Mouse (Mus musculus): ENCODE results near the gene Nudt1.

The Nudt1 gene

DNA sequence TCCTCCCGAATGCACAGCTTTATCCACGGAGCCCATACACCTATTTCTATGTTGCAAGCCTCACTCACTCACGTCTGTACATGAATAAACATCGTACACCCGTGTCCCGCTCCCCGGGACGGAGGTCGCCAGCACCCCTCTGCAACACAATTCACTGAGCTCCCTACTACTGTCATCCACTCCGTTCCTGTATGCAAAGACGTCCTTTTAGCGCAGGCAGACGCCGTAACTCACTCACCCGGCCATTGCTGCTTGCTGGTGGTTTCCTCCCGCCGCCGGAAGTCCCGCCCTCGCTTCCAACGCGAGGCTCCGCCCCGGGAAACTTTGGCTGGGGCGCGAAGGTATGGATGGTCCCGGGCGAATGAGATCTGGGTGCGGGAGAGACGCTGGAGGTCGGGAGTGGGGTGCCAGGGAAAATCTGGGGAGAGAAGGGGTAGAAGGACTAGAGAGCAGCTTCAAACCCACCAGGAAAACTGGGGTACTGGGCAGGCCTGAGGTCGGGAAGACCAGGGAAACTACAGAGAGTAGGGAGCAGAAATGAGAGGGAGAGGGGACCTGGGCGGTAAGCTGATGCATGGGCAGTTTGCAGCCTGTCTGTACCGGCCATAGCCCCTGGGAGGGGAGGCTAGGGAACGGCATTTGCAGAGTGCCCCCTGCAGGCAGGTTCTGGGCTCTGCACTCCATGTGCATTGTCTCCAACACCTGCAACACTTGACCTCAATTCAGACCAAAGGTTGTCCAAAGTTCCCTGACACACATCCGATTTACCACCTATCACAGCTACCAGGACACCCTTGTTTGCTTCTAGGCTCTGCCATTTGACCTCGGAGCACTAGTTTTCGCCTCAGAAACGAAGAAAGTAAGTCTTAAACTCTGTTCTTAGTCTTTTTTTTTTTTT is 10.4 kb downstream of the Nudt1 start, which contains the start of gene Mrm2:
Mrm2 (minus strand) TSS at position 284 of the 898 bp plus-strand sequence.
- POLR2A ChIA-PET, result interaction anchor here (0.6 to 4.0 kb wide), 40 partner anchors 8 to 1270 kb away, joined by 3 to 31 read pairs (median 4); partner anchors contain the start of genes Mad1l1 (in 3 of the 4), Nudt1 (in 3 of the 4), Eif3b (in 2 of the 4) and Snx8 (in 2 of the 4)
- CTCF ChIA-PET, result interaction anchor here (0.5 to 3.2 kb wide), 19 partner anchors 9 to 1994 kb away, joined by 3 to 14 read pairs (median 4); partner anchors contain the start of genes Mad1l1 (in 1 of the 4), Nudt1 (in 1 of the 4) and Snx8 (in 1 of the 4)

- ChIA-PET CTCF (interaction anchor here (0.5 to 3.2 kb wide), 18 partner anchors 9 to 1993 kb away, joined by 3 to 14 read pairs (median 4); partner anchors contain the start of genes Ints1 (in 1 of the 4), Mad1l1 (in 1 of the 4) and Nudt1 (in 1 of the 4)), POLR2A (interaction anchor here (0.6 to 4.0 kb wide), 42 partner anchors 9 to 1820 kb away, joined by 3 to 31 read pairs (median 4); partner anchors contain the start of genes Mad1l1 (in 3 of the 4), Nudt1 (in 3 of the 4), Eif3b (in 2 of the 4) and Snx8 (in 2 of the 4))
Observed at GRCm38 (mm10) chr5:140332519-140332918, 11.1 kb downstream of the Nudt1 start.

GRCm38 (mm10) chr5:140333631-140334030 is 12.2 kb downstream of the Nudt1 start:
- POLR2A ChIA-PET, result interaction anchor here (0.8 to 4.0 kb wide), 14 partner anchors 8 to 504 kb away, joined by 3 to 31 read pairs (median 6); partner anchors contain the start of genes Eif3b (in 2 of the 4), Mad1l1 (in 1 of the 4), Nudt1 (in 1 of the 4) and Snx8 (in 1 of the 4)
- CTCF ChIA-PET, result interaction anchor here (0.5 to 3.2 kb wide), 16 partner anchors 8 to 1155 kb away, joined by 3 to 14 read pairs (median 4); partner anchors contain the start of genes Ints1 (in 1 of the 4), Mad1l1 (in 1 of the 4) and Nudt1 (in 1 of the 4)

DNA sequence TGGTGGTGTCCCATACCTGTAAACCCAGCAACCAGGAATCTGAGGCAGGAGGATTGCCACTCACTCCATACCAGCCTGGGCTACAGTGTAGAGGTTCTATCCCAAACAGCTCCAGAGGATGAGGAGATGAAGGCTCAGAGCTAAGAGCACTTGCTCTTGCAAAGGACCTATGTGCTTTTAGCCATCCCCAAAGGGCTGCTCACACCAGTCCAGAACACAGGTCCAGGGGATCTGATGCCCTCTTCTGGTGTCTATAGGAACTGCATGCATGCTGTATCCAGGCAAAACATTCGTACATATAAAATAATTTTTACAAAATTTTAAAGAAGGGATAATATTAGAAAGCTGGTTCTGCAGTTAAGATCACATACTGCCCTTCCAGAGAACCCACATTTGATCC is 15.2 kb downstream of the Nudt1 start:
- ChIA-PET POLR2A (interaction anchor here in 2 of 4 experiments (0.6 to 2.2 kb wide), 12 partner anchors 11 to 179 kb away, joined by 3 to 9 read pairs (median 4); partner anchors contain the start of genes Eif3b (in 1 of the 2), Gm4869 (in 1 of the 2), Mad1l1 (in 1 of the 2) and Nudt1 (in 1 of the 2)), CTCF (interaction anchor here in 3 of 4 experiments (0.6 to 1.6 kb wide), 11 partner anchors 9 to 516 kb away, joined by 3 to 6 read pairs (median 3); no protein-coding TSS in a partner anchor)

DNA sequence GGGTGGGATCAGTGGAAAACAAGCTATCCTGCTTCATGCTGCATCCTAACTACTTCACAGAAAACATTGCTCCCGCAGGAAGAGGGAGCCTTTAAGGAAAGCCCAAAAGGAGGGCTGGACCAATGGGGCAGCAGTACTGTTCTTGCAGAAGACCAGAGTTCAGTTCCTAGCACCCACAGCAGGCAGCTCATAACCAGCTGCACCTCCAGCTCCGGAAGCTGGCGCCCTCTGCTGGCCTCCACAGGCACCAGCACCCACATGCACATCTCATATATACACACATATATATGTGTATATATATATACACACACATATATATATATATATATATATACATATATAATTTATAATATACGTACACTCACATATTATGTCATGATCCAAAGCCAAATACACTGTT is 17.3 kb downstream of the Nudt1 start:
- CTCF ChIA-PET, result interaction anchor here in 3 of 4 experiments (0.6 to 1.4 kb wide), 7 partner anchors 10 to 500 kb away, joined by 3 to 4 read pairs (median 3); no protein-coding TSS in a partner anchor
- POLR2A ChIA-PET, result interaction anchor here in 2 of 4 experiments (0.8 to 1.7 kb wide), 3 partner anchors 18 to 25 kb away, joined by 3 to 5 read pairs (median 4); partner anchors contain the start of genes Mad1l1 (in 1 of the 2) and Nudt1 (in 1 of the 2)

GRCm38 (mm10) chr5:140339836-140340235 is 18.4 kb downstream of the Nudt1 start:
- CTCF ChIA-PET, result interaction anchor here in 2 of 4 experiments (1.1 to 2.8 kb wide), 3 partner anchors 8 to 42 kb away, joined by 3 to 14 read pairs (median 3); partner anchors contain the start of gene Mrm2 (in 1 of the 2)
- POLR2A ChIA-PET, result interaction anchor here in 1 of 4 experiments (1.4 kb wide), 1 partner anchor 9 kb away, joined by 3 read pairs; no protein-coding TSS in a partner anchor

GRCm38 (mm10) chr5:140342880-140343279 is 21.4 kb downstream of the Nudt1 start:
- ChIA-PET CTCF (interaction anchor here in 3 of 4 experiments (0.5 to 0.7 kb wide), 3 partner anchors 76 to 450 kb away, joined by 3 to 4 read pairs (median 3); no protein-coding TSS in a partner anchor), POLR2A (interaction anchor here in 2 of 4 experiments (0.7 to 3.0 kb wide), 5 partner anchors 11 to 320 kb away, joined by 3 to 17 read pairs (median 4); partner anchors contain the start of gene Mrm2 (in 1 of the 2))

GRCm38 (mm10) chr5:140345244-140345643 is 23.8 kb downstream of the Nudt1 start:
- CTCF ChIA-PET, result no interaction called here
- POLR2A ChIA-PET, result interaction anchor here in 1 of 4 experiments (1.7 kb wide), 1 partner anchor 13 kb away, joined by 6 read pairs; the partner anchor contains the start of gene Mrm2

DNA sequence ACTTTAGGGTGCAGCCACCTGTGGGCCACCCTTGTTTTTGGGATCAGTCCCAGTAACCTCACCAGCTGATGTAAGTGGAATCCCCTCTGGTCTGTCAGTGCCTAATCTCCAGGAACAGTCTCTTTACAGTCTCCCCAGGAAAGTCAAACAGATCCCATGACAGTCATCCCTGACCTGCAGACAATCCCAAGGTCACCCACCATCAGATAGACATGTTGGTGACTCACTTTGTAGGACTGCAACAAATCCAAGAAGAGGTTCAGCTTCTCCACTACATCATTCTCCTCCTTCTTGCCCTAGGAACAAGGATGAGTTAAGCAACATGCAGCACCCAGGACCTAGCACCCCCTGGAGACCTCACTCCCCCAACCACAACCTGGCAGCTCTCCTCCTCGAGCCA is 24.6 kb downstream of the Nudt1 start:
- ChIA-PET POLR2A (no interaction called here), CTCF (interaction anchor here in 1 of 4 experiments (1.0 kb wide), 1 partner anchor 10 kb away, joined by 3 read pairs; no protein-coding TSS in a partner anchor)

DNA sequence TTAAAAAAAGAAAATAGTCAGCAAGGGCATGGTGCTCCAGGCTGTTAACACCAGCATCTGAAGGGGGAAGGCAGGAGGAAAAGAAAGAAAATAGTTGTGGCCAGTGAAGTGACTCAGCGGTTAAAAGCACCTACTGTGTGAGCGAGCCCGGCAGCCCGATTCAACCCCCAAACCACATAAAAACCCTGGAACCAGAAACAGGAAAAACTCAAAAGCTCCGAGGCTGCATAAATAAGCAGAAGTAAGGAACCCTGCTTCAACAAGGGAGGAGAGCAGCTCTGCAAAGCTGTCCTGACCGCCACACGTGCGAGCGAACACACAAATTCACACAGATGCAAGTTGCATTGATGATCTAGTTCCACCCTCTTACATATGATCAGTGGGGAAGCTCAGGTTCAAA is 28.4 kb downstream of the Nudt1 start:
- CTCF ChIA-PET, result interaction anchor here in 1 of 4 experiments (1.6 kb wide), 1 partner anchor 11 kb away, joined by 3 read pairs; no protein-coding TSS in a partner anchor
- POLR2A ChIA-PET, result interaction anchor here in 1 of 4 experiments (1.6 kb wide), 1 partner anchor 17 kb away, joined by 6 read pairs; no protein-coding TSS in a partner anchor

DNA sequence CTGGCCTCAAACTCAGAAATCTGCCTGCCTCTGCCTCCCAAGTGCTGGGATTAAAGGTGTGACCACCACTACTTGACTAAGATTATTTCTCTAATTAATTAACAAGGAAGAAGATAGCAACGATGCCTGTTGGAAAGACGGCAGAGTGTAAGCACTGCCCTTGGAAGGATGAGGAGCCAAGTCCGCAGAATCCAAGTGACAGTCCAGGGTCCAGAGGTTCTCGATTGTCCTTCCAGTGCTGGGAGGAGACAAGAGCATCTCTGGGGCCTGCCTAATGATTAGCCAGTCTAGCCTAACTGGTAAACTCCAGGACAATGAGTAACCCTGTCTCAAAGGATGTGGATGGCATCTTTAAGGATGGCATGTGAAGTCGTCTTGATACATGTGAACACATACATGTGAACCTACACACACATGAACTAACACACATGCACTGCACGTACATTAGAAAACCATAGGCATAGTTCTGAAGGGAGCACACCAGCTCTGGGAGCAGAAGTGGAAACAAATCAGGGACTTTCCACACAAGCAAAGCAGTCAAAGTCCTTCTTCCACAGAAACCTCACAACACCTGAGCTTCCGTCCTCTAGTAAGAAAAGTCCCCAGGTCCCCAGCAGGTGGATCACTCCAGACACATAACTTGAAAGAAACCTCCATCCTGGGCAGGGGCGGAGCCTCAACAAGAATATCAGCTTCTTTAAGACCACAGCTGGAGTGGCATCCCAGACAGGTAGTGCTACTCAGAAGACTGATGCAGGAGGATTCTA is 29.5 kb downstream of the Nudt1 start:
- ChIA-PET POLR2A (interaction anchor here in 1 of 4 experiments (0.8 to 1.0 kb wide), 2 partner anchors 10 to 18 kb away, joined by 3 to 6 read pairs; no protein-coding TSS in a partner anchor), CTCF (interaction anchor here in 1 of 4 experiments (1.6 kb wide), 1 partner anchor 12 kb away, joined by 3 read pairs; no protein-coding TSS in a partner anchor)

- ChIA-PET POLR2A (no interaction called here), CTCF (no interaction called here)
Observed at GRCm38 (mm10) chr5:140352352-140352751, 30.9 kb downstream of the Nudt1 start.

DNA sequence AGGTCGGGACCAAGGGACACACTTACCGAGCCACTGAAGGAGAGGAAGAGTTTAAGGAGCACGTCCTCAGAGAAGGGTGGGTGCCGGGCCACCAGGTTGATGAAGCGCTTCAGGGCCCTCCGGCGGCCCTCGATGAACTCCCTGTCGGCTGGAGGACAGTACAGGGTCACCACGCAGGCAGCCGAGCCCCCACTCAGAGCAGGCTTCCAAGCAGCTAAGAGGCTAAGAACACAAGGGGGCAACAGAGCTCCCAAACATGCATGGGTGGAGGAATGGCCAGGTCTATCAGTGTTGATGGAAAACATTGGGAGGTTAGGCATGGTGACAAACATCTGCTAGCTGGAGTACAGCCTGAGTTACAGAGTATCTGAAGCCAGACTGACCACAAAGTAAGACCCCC is 34.5 kb downstream of the Nudt1 start:
- CTCF ChIA-PET, result interaction anchor here in 3 of 4 experiments (0.6 to 1.4 kb wide), 6 partner anchors 11 to 423 kb away, joined by 3 to 7 read pairs (median 3); no protein-coding TSS in a partner anchor
- POLR2A ChIA-PET, result interaction anchor here in 2 of 4 experiments (0.8 to 1.1 kb wide), 4 partner anchors 12 to 46 kb away, joined by 3 to 4 read pairs (median 3); no protein-coding TSS in a partner anchor

GRCm38 (mm10) chr5:140357466-140357865 is 36.0 kb downstream of the Nudt1 start:
- CTCF ChIA-PET, result interaction anchor here in 2 of 4 experiments (0.7 to 1.5 kb wide), 3 partner anchors 20 to 89 kb away, joined by 3 to 4 read pairs (median 3); no protein-coding TSS in a partner anchor
- POLR2A ChIA-PET, result interaction anchor here in 2 of 4 experiments (0.6 to 1.6 kb wide), 8 partner anchors 9 to 105 kb away, joined by 3 to 8 read pairs (median 4); partner anchors contain the start of genes Eif3b (in 1 of the 2) and Snx8 (in 1 of the 2)

DNA sequence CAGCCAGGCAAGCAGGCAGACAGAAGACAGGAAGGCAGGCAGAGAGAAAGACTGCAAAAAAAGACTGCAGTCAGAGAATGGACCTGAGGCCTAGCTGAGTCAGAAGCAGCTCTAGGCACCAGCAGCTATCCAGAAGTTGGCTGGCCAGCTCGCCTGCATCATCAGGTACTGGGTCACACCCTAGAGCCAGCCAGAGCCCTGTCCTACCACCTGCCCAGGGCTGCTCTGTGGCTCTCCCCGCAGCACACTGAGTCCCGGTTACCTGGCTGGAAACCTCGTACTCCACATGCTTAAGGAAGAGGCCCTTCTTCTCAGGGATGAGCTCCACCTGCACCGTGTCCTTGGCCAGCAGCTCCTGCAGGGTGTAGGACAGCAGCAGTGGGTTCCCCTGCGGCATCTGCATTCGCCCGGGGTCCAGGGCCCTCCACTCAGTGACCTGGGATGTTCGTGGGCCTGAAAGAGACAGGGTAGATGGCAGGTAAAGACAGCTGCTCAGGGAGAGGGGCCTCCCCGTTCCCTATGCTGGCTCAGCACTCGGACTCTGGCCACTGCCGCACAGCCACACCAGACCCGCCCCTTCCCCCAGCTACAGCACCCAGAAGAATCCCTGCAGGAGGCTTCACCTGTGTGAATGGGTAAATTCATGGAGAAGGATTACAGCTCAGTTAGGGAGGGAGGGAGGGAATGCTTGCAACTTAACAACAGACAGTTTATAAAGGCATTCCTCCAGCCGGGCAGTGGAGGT is 38.6 kb downstream of the Nudt1 start:
- ChIA-PET CTCF (interaction anchor here in 2 of 4 experiments (1.0 to 1.3 kb wide), 4 partner anchors 24 to 55 kb away, joined by 3 to 6 read pairs (median 4); no protein-coding TSS in a partner anchor), POLR2A (interaction anchor here in 2 of 4 experiments (0.5 to 1.6 kb wide), 9 partner anchors 11 to 802 kb away, joined by 3 to 5 read pairs (median 3); partner anchors contain the start of gene Eif3b (in 1 of the 2))

- CTCF ChIA-PET, result interaction anchor here in 1 of 4 experiments (0.7 kb wide), 1 partner anchor 44 kb away, joined by 5 read pairs; no protein-coding TSS in a partner anchor
- POLR2A ChIA-PET, result interaction anchor here in 1 of 4 experiments (1.0 kb wide), 1 partner anchor 25 kb away, joined by 4 read pairs; no protein-coding TSS in a partner anchor
Observed at GRCm38 (mm10) chr5:140364415-140364814, 43.0 kb downstream of the Nudt1 start.
